Mouse (Mus musculus) lung, adult 18-20 months (tissue): ENCODE measurements around the gene Gm26566.
"Not testable (repeated sequence)": the region's sequence is repeated elsewhere in the genome, so short reads cannot be mapped to it uniquely, and the experiment has no call there.

Experiments
- DNase-seq, 2 experiments: peaks; one replicate each; pipeline ENCODE4 v3.0.0; 2022; ENCODE audit warnings: mixed read lengths in 2 of 2

Gene Gm26566

DNA sequence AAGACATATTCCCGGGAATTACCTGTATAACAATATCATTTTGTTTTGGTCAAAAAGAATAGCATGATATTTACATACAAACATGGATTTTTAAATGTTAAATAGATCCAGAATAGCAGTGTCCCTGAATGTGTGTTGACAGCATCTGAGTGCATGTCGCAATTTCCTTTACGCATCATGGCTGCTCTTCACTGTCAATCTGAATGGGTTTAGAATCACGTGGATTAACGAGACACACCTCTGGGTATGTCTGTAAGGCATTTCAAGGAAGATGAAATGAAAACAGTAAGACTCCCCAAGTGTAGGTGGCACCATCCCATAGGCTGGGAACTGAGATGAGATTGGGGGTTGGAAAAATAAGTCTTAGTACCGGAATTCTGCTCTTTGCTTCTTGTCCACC lies 17.4 kb downstream of the Gm26566 start:
- no peak for DNase-seq

DNA sequence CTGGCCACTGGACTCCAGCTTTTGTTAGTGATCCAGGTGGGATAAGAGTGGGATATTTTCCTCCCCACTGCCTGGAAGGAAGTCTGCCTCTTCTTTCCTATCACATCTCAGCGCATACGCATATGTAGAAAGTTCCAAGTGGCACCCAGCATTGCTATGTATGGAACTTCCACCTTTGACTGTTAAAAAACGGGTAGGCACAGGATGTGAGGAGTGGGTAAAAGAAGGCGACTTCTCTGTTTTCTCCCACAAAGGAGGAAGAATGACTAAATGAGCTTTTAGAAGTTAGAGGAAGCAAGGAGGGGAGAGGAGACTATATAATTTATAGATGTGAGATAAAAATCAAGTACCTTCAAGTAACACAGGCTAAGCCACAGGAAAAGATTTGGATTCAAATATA lies 19.8 kb downstream of the Gm26566 start:
- DNase-seq = no peak

DNA sequence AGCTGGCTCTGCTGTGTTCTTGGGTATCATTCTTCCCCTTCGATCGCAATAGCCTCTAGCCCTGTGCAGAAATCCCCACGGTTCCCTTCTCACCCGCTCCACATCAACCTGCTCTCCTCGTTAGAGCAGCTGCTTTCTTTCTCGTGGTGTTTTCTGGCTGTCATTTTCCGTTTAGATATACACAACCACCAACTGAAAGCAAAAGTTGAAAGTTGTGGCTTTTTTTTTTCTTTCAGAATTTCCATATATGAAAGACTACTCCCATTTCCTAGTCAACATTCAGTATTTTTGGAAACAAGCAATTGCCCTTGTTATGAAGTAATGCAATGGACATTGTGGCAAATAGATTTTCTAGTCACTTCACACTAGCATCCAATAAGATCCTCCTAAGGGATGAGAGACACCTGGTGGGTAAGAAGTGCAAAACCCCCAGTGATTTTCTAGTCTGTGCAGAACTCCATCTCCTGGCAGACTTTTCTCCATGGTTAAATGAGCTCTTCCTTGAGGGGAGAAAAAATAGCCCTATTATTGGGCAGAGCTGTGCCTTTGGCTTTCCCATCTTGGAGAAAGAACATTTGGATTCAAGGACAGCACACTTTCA lies 21.3 kb downstream of the Gm26566 start:
- DNase-seq = no peak

DNA sequence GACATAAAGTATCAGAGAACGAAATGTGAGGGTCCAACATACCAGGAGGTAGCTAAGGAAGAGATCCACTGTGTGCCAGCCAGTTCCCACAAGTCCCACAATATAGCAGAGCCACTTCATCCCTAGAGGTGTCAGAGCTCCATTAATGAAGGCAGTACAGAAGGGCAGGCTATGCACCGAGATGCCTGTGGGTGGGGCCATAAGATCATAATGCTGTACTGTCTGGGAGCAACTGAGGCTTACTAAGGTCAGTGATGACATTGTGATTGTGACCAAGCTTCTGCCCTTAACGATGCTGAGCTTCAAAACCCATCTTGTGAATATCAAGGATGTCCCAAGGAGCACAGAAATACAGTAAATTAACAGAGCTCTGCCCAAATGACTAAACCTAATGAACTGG lies 22.6 kb downstream of the Gm26566 start:
- DNase-seq = no peak

DNA sequence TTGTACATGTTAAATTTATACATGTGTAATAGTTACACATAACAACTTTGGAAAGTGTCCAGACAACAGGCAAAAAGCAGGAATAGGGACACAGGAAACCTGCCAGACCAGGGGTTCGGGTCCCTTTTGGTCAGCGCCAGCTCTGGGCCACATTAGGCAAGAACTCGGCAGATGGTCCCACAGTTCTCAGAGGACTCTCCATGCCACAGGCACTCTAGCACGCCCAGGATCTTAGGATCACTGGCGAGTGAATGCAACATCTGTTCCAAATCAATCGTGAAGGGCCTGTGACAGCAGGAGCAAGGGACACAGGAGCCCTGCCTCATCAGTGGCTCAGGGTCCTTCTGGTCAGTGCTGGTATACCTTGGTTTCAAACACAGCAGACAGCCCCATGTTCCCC lies 28.3 kb downstream of the Gm26566 start:
- no peak for DNase-seq

DNA sequence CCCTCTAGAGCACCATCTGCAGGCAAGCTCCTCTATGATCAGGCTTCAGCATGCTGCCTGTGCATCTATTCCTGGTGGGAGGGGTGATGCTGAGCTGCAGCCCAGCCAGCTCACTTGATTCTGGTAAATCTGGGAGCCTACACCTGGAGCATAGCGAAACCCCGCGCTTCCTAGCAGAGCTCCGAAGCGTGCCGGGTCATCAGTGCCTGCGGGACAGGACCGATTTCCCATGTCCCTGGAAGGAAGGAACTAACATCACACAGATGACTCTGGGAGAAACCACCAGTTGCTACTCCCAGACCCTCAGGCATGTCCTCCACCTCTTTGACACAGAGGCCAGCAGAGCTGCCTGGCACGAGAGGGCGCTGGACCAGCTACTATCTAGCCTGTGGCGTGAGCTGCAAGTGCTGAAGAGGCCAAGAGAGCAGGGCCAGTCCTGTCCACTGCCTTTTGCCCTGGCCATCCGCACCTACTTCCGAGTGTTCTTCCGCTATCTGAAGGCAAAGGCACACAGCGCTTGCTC lies 33.3 kb downstream of the Gm26566 start, which contains the start of gene Gm13271:
TSS of gene Gm13271 (plus strand) at position 51 of the 523 bp plus-strand sequence.
- peak; percentile 47 to 73 for DNase-seq

DNA sequence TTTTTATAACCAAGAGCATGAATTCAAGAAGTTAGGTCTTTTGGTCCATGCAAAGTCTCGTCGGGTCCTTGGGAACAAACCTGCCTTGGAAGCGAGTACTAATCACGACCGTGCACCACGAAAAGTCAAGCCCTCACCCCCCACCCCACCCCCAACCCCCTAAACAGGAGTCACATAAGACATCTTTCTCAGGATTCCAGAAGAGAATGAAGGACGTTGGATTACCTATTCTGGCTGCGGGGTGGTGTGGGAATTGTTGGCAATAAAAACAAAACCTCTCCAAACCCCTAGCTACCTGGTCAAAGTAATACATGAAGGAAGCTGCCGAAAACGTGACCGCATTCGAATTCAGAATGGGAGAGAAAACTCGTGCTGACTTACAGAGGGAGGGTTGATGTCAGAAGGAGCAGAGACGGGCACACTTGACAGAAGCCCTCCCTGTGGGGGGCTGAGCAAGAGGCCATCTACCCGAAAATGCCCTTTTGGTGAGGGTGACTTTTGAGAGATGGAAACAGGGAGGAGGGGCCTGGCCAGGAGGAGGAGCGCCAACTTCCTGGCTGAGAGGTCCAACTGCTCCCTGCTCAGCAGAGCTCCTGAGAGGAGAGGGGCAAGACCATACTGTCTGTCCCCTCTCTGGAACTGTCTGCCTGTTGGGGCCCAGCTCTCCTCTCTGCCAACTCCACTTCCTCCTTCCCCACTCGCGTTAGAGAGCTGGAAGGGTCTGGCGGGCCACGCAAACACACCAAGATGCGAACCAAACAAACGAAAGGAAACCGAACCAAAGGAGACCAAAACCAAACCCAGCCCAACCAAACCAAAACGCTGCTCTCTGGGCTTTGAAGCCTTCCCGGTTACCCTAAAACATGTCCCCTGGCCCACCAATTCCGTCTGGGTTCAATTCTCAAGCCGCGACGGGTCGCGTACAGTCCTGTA lies 35.2 kb downstream of the Gm26566 start:
- not testable (repeated sequence) for DNase-seq

DNA sequence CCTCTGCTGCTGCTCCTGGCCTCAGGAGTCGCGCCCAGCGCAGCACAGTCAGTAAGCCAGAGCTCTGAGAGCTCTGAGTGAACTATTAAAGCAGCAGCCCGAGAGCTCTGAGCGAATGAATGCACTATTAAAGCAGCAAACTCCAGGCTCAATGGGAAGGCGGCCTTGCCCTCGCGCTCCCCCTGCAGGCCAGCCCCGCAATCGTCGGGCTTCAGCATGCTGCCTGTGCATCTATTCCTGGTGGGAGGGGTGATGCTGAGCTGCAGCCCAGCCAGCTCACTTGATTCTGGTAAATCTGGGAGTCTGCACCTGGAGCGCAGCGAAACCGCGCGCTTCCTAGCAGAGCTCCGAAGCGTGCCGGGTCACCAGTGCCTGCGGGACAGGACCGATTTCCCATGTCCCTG lies 36.0 kb downstream of the Gm26566 start:
- peak; percentile 89 for DNase-seq

DNA sequence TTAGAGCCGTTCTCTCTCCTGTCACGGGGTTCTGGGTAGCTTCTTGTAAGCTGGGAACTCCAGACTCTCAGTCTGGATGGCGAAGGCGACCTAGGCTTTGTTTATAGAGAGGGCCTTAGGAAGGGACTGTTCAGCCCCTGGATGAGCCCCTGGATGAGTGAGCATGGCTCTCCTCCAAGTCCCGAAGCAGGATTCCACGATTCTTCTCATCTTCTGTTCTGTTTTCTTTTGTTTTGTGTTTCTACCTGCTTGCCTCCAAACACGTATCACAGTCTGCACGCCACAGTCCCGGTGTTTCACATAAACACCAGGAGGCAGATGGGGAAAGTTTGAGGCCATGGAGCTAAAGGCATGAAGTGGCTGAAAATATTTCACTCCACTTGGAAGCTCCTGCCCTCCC lies 37.1 kb downstream of the Gm26566 start:
- DNase-seq = not testable (repeated sequence)

DNA sequence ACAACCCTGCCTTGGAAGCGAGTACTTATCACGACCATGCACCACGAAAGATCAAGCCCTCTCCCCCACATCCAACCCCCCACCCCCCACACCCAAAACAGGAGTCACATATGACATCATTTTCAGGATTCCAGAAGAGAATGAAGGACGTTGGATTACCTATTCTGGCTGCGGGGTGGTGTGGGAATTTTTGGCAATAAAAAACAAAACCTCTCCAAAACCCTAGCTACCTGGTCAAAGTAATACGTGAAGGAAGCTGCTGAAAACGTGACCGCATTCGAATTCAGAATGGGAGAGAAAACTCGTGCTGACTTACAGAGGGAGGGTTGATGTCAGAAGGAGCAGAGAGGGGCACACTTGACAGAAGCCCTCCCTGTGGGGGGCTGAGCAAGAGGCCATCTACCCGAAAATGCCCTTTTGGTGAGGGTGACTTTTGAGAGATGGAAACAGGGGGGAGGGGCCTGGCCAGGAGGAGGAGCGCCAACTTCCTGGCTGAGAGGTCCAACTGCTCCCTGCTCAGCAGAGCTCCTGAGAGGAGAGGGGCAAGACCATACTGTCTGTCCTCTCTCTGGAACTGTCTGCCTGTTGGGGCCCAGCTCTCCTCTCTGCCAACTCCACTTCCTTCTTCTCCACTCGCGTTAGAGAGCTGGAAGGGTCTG lies 38.1 kb downstream of the Gm26566 start, which contains the start of gene Gm13283:
TSS of gene Gm13283 (plus strand) at position 510 of the 659 bp plus-strand sequence.
- peak; percentile 35 to 38 for DNase-seq

DNA sequence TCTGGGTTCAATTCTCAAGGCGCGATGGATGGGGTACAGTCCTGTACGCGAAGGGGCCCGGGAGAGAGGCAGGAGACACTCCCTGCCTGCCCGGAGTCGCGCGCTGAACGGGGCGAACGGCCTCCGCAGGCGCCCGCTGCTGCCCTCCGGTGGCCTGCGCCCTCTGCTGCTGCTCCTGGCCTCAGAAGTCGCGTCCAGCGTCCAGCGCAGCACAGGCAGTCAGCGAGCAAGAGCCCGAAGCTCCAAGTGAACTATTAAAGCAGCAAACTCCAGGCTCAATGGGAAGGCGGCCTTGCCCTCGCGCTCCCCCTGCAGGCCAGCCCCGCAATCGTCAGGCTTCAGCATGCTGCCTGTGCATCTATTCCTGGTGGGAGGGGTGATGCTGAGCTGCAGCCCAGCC lies 38.8 kb downstream of the Gm26566 start:
- peak; percentile 84 to 87 for DNase-seq

DNA sequence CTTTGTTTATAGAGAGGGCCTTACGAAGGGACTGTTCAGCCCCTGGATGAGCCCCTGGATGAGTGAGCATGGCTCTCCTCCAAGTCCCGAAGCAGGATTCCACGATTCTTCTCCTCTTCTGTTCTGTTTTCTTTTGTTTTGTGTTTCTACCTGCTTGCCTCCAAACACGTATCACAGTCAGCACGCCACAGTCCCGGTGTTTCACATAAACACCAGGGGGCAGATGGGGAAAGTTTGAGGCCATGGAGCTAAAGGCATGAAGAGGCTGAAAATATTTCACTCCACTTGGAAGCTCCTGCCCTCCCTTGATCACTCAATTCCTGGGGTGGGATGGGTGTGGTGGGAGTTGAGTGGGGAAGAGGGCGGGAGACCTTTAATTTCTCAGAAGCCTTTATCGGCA lies 40.2 kb downstream of the Gm26566 start:
- peak; percentile 54 to 72 for DNase-seq

DNA sequence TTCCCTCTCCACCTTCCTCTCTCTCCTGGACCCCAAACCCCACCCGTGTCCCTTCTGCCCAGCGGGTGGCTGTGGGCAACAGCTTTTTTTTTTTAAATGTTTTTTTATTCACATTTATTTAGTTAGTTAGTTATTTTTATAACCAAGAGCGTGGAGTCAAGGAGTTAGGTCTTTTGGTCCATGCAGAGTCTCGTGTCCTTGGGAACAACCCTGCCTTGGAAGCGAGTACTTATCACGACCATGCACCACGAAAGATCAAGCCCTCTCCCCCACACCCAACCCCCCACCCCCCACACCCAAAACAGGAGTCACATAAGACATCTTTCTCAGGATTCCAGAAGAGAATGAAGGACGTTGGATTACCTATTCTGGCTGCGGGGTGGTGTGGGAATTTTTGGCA lies 40.7 kb downstream of the Gm26566 start:
- DNase-seq = not testable (repeated sequence)

DNA sequence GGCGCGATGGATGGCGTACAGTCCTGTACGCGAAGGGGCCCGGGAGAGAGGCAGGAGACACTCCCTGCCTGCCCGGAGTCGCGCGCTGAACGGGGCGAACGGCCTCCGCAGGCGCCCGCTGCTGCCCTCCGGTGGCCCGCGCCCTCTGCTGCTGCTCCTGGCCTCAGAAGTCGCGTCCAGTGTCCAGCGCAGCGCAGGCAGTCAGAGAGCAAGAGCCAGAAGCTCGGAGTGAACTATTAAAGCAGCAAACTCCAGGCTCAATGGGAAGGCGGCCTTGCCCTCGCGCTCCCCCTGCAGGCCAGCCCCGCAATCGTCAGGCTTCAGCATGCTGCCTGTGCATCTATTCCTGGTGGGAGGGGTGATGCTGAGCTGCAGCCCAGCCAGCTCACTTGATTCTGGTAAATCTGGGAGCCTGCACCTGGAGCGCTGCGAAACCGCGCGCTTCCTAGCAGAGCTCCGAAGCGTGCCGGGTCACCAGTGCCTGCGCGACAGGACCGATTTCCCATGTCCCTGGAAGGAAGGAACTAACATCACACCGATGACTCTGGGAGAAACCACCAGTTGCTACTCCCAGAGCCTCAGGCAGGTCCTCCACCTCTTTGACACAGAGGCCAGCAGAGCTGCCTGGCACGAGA lies 41.9 kb downstream of the Gm26566 start:
- DNase-seq = peak; percentile 72 to 77
